Mouse (Mus musculus) C2C12 (cell line): ENCODE results near the gene Tmem35b.

Experiments used
- CEBPB ChIP-seq: IDR thresholded peaks from one replicate; pipeline ENCODE4 v1.6.1; 2011; ENCODE audit warnings: low read depth, mild to moderate bottlenecking, control low read depth, moderate library complexity
- CTCF ChIP-seq: IDR thresholded peaks from one replicate; pipeline ENCODE4 v1.5.1; 2011; ENCODE audit not compliant: control insufficient read depth, insufficient read depth, insufficient read length
- MAX ChIP-seq: IDR thresholded peaks from one replicate; pipeline ENCODE4 v1.6.1; 2011; ENCODE audit warnings: mild to moderate bottlenecking, control low read depth
- MYOD1 ChIP-seq: IDR thresholded peaks from one replicate; pipeline ENCODE4 v1.6.1; 2011; ENCODE audit warnings: low read depth; ENCODE audit not compliant: control insufficient read depth, insufficient read length
- USF1 ChIP-seq: IDR thresholded peaks from one replicate; pipeline ENCODE4 v1.6.1; 2011; ENCODE audit warnings: low read depth, mild to moderate bottlenecking, control low read depth, moderate library complexity

GRCm38 (mm10) chr4:127174900-127175278 lies 51.4 kb downstream of the Tmem35b start:
- no peak for TF ChIP-seq CTCF
- no peak for TF ChIP-seq MAX
- TF ChIP-seq MYOD1, result no peak
- no peak for TF ChIP-seq CEBPB
- TF ChIP-seq USF1, result no peak
